Mouse (Mus musculus) MEL (cell line): ENCODE results near the gene Galntl6. TPM values are rescaled to one million over a fixed set of nuclear protein-coding genes. Genes with fewer than 3 reads are reported as not detected.

ENCODE experiments used
- DNase-seq: peaks from one replicate; pipeline ENCODE4 v3.0.0; 2011; ENCODE audit warnings: low read depth, low spot score
- H3K27ac ChIP-seq: 2 replicates; pipeline ENCODE4 v1.5.1; 2012; ENCODE audit warnings: low read depth, mild to moderate bottlenecking, control low read depth, low read length, moderate library complexity; ENCODE audit not compliant: control insufficient read depth
- H3K27me3 ChIP-seq, 2 experiments: fragments of 150-350 bp in 1 of 2; sonication (generic) in 1 of 2; 2 replicates each; pipeline ENCODE4 v1.6.1; 2012; ENCODE audit warnings: low read length in 2 of 2, mild to moderate bottlenecking in 2 of 2, improper control_type of control experiment in 1 of 2, moderate library complexity in 1 of 2; ENCODE audit not compliant: insufficient read depth in 2 of 2, control insufficient read depth in 1 of 2
- H3K36me3 ChIP-seq, 2 experiments: 2 replicates each; pipeline ENCODE4 v1.6.1; 2012 to 2014; ENCODE audit warnings: low read length in 2 of 2, improper control_type of control experiment in 1 of 2, inconsistent platforms in 1 of 2, mild to moderate bottlenecking in 1 of 2; ENCODE audit not compliant: insufficient read depth in 2 of 2, control insufficient read depth in 1 of 2
- H3K4me1 ChIP-seq, 2 experiments: fragments of 150-350 bp in 1 of 2; sonication (generic) in 1 of 2; 2 replicates each; pipeline ENCODE4 v1.6.1; 2012; ENCODE audit warnings: low read length in 2 of 2, improper control_type of control experiment in 1 of 2, mild to moderate bottlenecking in 1 of 2; ENCODE audit not compliant: insufficient read depth in 2 of 2, control insufficient read depth in 1 of 2
- H3K4me3 ChIP-seq, 2 experiments: fragments of 150-350 bp in 1 of 2; sonication (generic) in 1 of 2; 2 replicates each; pipeline ENCODE4 v1.5.1; 2012; ENCODE audit warnings: low read depth in 2 of 2, low read length in 2 of 2, mild to moderate bottlenecking in 2 of 2, moderate library complexity in 2 of 2, control low read depth in 1 of 2, improper control_type of control experiment in 1 of 2; ENCODE audit not compliant: control insufficient read depth in 1 of 2, insufficient read depth in 1 of 2
- H3K79me2 ChIP-seq: 2 replicates; pipeline ENCODE4 v1.6.1; 2012; ENCODE audit warnings: mild to moderate bottlenecking, low read length, moderate library complexity; ENCODE audit not compliant: control insufficient read depth, poor library complexity, insufficient read depth
- H3K9ac ChIP-seq: 2 replicates; pipeline ENCODE4 v1.6.1; 2012; ENCODE audit warnings: low read depth, mild to moderate bottlenecking, control low read depth, low read length, moderate library complexity; ENCODE audit not compliant: control insufficient read depth, poor library complexity, severe bottlenecking
- H3K9me3 ChIP-seq: fragments of 150-350 bp; sonication (generic); replicated peaks from 2 replicates; pipeline ENCODE4 v1.6.1; 2012; ENCODE audit warnings: mild to moderate bottlenecking, low read length, improper control_type of control experiment, moderate library complexity; ENCODE audit not compliant: insufficient read depth
- BHLHE40 ChIP-seq: IDR thresholded peaks from 2 replicates; pipeline ENCODE4 v1.6.1; 2012; ENCODE audit warnings: low read depth, mild to moderate bottlenecking, inconsistent platforms, low read length, improper control_type of control experiment, borderline replicate concordance
- CHD2 ChIP-seq: IDR thresholded peaks from 2 replicates; pipeline ENCODE4 v1.6.1; 2011; ENCODE audit warnings: low read length, improper control_type of control experiment
- ELF1 ChIP-seq: IDR thresholded peaks from 2 replicates; pipeline ENCODE4 v1.6.1; 2014; ENCODE audit warnings: low read depth, mild to moderate bottlenecking, inconsistent platforms, low read length, improper control_type of control experiment, moderate library complexity
- EP300 ChIP-seq, 2 experiments: IDR thresholded peaks; 2 replicates each; pipeline ENCODE4 v1.6.1; 2011; ENCODE audit warnings: improper control_type of control experiment in 2 of 2, low read length in 2 of 2, low read depth in 1 of 2, mild to moderate bottlenecking in 1 of 2
- HCFC1 ChIP-seq: IDR thresholded peaks from 2 replicates; pipeline ENCODE4 v1.6.1; 2012; ENCODE audit warnings: low read depth, mild to moderate bottlenecking, inconsistent platforms, low read length, improper control_type of control experiment, moderate library complexity
- KAT2A ChIP-seq: conservative IDR thresholded peaks from 2 replicates; pipeline ENCODE4 v1.6.1; 2012; ENCODE audit warnings: low read depth, low read length, improper control_type of control experiment, inconsistent platforms
- MAX ChIP-seq: IDR thresholded peaks from 2 replicates; pipeline ENCODE4 v1.6.1; 2011; ENCODE audit warnings: low read length, improper control_type of control experiment
- MXI1 ChIP-seq: IDR thresholded peaks from 2 replicates; pipeline ENCODE4 v1.6.1; 2011; ENCODE audit warnings: mild to moderate bottlenecking, low read depth, low read length, improper control_type of control experiment
- MYB ChIP-seq: IDR thresholded peaks from 2 replicates; pipeline ENCODE4 v1.6.1; 2011; ENCODE audit warnings: mild to moderate bottlenecking, low read depth, low read length, improper control_type of control experiment
- NELFE ChIP-seq: IDR thresholded peaks from 2 replicates; pipeline ENCODE4 v1.6.1; 2011; ENCODE audit warnings: low read depth, low read length, improper control_type of control experiment
- RAD21 ChIP-seq: IDR thresholded peaks from 2 replicates; pipeline ENCODE4 v1.6.1; 2011; ENCODE audit warnings: mild to moderate bottlenecking, low read depth, low read length, improper control_type of control experiment
- RCOR1 ChIP-seq: IDR thresholded peaks from 2 replicates; pipeline ENCODE4 v1.6.1; 2012; ENCODE audit warnings: low read depth, mild to moderate bottlenecking, inconsistent platforms, low read length, improper control_type of control experiment
- SIN3A ChIP-seq: IDR thresholded peaks from 2 replicates; pipeline ENCODE4 v1.6.1; 2012; ENCODE audit warnings: low read length, improper control_type of control experiment, inconsistent platforms
- TAL1 ChIP-seq: IDR thresholded peaks from 2 replicates; pipeline ENCODE4 v1.6.1; 2012; ENCODE audit warnings: mild to moderate bottlenecking, inconsistent platforms, low read length, moderate library complexity, mixed read lengths
- TBP ChIP-seq: IDR thresholded peaks from 2 replicates; pipeline ENCODE4 v1.8.0; 2011; ENCODE audit warnings: low read depth, low read length, improper control_type of control experiment
- TCF12 ChIP-seq: IDR thresholded peaks from 2 replicates; pipeline ENCODE4 v1.6.1; 2014; ENCODE audit warnings: low read depth, mild to moderate bottlenecking, inconsistent platforms, low read length, improper control_type of control experiment, moderate library complexity
- UBTF ChIP-seq: IDR thresholded peaks from 2 replicates; pipeline ENCODE4 v1.6.1; 2012; ENCODE audit warnings: low read depth, mild to moderate bottlenecking, inconsistent platforms, low read length, improper control_type of control experiment, moderate library complexity, borderline replicate concordance; ENCODE audit not compliant: insufficient read depth
- USF1 ChIP-seq: IDR thresholded peaks from 2 replicates; pipeline ENCODE4 v1.6.1; 2014; ENCODE audit warnings: low read depth, mild to moderate bottlenecking, inconsistent platforms, low read length, improper control_type of control experiment, moderate library complexity
- ZC3H11A ChIP-seq: IDR thresholded peaks from 2 replicates; pipeline ENCODE4 v1.6.1; 2012; ENCODE audit warnings: low read depth, mild to moderate bottlenecking, inconsistent platforms, low read length, improper control_type of control experiment
- ZKSCAN1 ChIP-seq: IDR thresholded peaks from 2 replicates; pipeline ENCODE4 v1.6.1; 2012; ENCODE audit warnings: low read depth, mild to moderate bottlenecking, inconsistent platforms, low read length, improper control_type of control experiment, moderate library complexity
- ZNF384 ChIP-seq: IDR thresholded peaks from 2 replicates; pipeline ENCODE4 v1.6.1; 2012; ENCODE audit warnings: low read depth, mild to moderate bottlenecking, inconsistent platforms, low read length, improper control_type of control experiment
- polyA plus RNA-seq, 2 experiments: library from polyadenylated mRNA; stranded (reverse) in 1 of 2; unstranded in 1 of 2; fragments of >175 nt in 1 of 2; fragments of >200 nt in 1 of 2; gene quantifications; 2 replicates each; pipeline versions ENCODE4 v1.2.1 to v1.2.4; 2012; ENCODE audit warnings: low replicate concordance in 2 of 2, low read depth in 1 of 2; ENCODE audit not compliant: insufficient read length in 2 of 2, insufficient read depth in 1 of 2, missing spikeins in 1 of 2
- total RNA-seq: library from RNA; depleted of rRNA; stranded (reverse); fragments of 300-350 nt; gene quantifications from 2 replicates; pipeline ENCODE4 v1.2.3, GENCODE M21; 2012

The Galntl6 gene
- total and polyA plus RNA-seq, 3 experiments = not detected

DNA sequence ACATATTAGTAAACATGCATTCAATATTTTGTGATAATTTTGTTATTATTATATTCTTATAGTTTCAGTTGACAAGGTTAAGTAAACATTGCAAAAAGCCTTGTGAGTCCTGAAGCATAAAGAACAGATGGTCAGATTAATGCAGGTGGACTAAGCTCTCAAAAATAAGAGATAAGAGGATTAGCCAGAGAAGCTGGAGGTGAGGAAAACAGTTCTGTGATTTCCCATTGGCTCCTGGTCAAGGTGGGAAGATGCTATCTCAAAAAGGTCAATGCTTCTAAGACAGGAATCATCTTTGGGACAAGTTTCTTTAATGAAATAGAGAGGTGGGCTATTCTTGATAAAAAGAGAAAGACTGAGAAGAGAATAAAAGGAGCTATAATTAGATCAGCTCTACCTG, 377.8 kb downstream of the Galntl6 start:
- Histone ChIP-seq H3K79me2 (no peaks in the 10 kb centered on the region), H3K36me3 (no peaks in the 10 kb centered on the region), H3K27me3 (no peaks in the 10 kb centered on the region), H3K9ac (no peak overlapping the region), H3K27ac (no peak overlapping the region)
- DNase-seq = no peak
- TF ChIP-seq MAX = no peak
- no peak for TF ChIP-seq MXI1
- no peak for TF ChIP-seq TCF12
- TF ChIP-seq EP300 (IDR thresholded peaks at IDR 0.05; ENCODE audit: low read depth in 1 of 2, low read length in 2 of 2) = no peak
- TF ChIP-seq, all 39 proteins: peak for 0
- no peak overlapping the region for H3K4me3 ChIP-seq
- H3K4me1 ChIP-seq = no peaks in the 10 kb centered on the region
- no peaks in the 10 kb centered on the region for H3K9me3 ChIP-seq

DNA sequence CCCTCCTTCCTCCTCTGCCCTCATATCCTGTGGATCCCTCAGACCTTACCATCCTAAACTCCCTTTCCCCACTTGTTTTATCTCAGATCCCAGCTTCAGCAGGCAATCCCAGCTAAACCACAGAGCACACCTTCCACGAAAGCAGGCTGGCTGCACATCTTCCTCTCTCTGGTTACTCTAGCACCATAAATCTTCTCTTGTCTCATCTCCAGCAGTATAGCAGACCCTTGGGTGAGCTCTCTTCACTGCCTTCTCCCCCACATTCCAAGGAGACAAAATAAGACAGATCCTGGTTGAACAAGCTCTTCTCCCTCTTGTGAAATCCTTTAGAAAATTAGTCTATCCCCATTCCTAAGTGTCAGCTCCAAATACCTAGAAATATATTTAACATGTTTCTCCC, 389.0 kb downstream of the Galntl6 start:
- TF ChIP-seq MAX (no peak), KAT2A (no peak), CHD2 (no peak), SIN3A (no peak), ELF1 (no peak), TBP (no peak), ZC3H11A (no peak), UBTF (no peak), RCOR1 (no peak), TAL1 (no peak), HCFC1 (no peak), BHLHE40 (no peak), RAD21 (no peak), ZKSCAN1 (no peak), NELFE (no peak), ZNF384 (no peak), USF1 (no peak), MYB (no peak), MXI1 (no peak)
- Histone ChIP-seq H3K79me2 (no peaks in the 10 kb centered on the region), H3K4me1 (no peaks in the 10 kb centered on the region), H3K9me3 (no peaks in the 10 kb centered on the region), H3K4me3 (no peak overlapping the region), H3K27me3 (no peaks in the 10 kb centered on the region), H3K9ac (no peak overlapping the region), H3K36me3 (no peaks in the 10 kb centered on the region), H3K27ac (no peak overlapping the region)
- no peak for DNase-seq
